10 mouse cellular contexts compared by ENCODE assay signal in genomic region chr11:53635590-53636182, GRCm38 (mm10). TPM values are rescaled to one million over a fixed set of nuclear protein-coding genes. Genes with fewer than 3 reads are reported as not detected.
A peak's percentile ranks its signal among the peaks of the same experiment; 100 is the strongest.
DNase-seq lines count a peak whose midpoint lies in the region; ATAC-seq and TF ChIP-seq lines count a peak whose summit lies in the region.
"Had no signal": no experiment of that assay in that cellular context is flagged by ENCODE, and none has a peak within 500 bp of the region (broad histone marks: within the 10 kb centered on the region; RNA-seq: fewer than 3 reads in every experiment).

No protein-coding gene starts in this region.

- no peaks in the 10 kb centered on the region for H3K9me3 ChIP-seq in forebrain, embryonic 10.5 days
- no peaks in the 10 kb centered on the region for H3K9me3 ChIP-seq in limb, embryonic 10.5 days (replicated peaks)
- no peaks in the 10 kb centered on the region for H3K9me3 ChIP-seq in neural tube, embryonic 15.5 days (replicated peaks)

- H3K27me3 ChIP-seq in forebrain, embryonic 10.5 days (ENCODE audit: poor library complexity, severe bottlenecking) = peaks cover 50% of the 10 kb centered on the region
- H3K27me3 ChIP-seq in limb, embryonic 10.5 days (ENCODE audit: low read depth, poor library complexity, severe bottlenecking) = peaks cover 40% of the 10 kb centered on the region
- H3K27me3 ChIP-seq in neural tube, embryonic 15.5 days (replicated peaks) = peaks cover 25% of the 10 kb centered on the region

- 42% methylated on average over 9 of the region's 9 CpGs for WGBS in forebrain, embryonic 10.5 days
- WGBS in limb, embryonic 10.5 days = 38% methylated on average over 9 of the region's 9 CpGs
- 42% methylated on average over 9 of the region's 9 CpGs for WGBS in neural tube, embryonic 15.5 days

- H3K4me3 ChIP-seq in layer of hippocampus, adult 2 months = peak overlapping the region; percentile 52; the same call in 1 of the 2 replicates
- peak overlapping the region; percentile 56 for H3K4me3 ChIP-seq in forebrain, embryonic 10.5 days
- H3K4me3 ChIP-seq in limb, embryonic 10.5 days = peak overlapping the region; percentile 54
- peak overlapping the region; percentile 37 for H3K4me3 ChIP-seq in neural tube, embryonic 15.5 days (replicated peaks)

- no peaks in the 10 kb centered on the region for H3K36me3 ChIP-seq in forebrain, embryonic 10.5 days (replicated peaks)
- no peaks in the 10 kb centered on the region for H3K36me3 ChIP-seq in limb, embryonic 10.5 days
- H3K36me3 ChIP-seq in neural tube, embryonic 15.5 days = no peaks in the 10 kb centered on the region

- H3K4me1 ChIP-seq in forebrain, embryonic 10.5 days = peaks cover 23% of the 10 kb centered on the region
- H3K4me1 ChIP-seq in limb, embryonic 10.5 days = peaks cover 28% of the 10 kb centered on the region
- H3K4me1 ChIP-seq in neural tube, embryonic 15.5 days = peaks cover 16% of the 10 kb centered on the region

- no peak for DNase-seq in layer of hippocampus, adult 2 months (ENCODE audit: low spot score in 2 of 2)
- no peak for DNase-seq in layer of hippocampus, postnatal 36 days
- DNase-seq in forebrain, embryonic 10.5 days (ENCODE audit: extremely low spot score, low spot score) = no peak
- no peak for DNase-seq in limb, embryonic 10.5 days (ENCODE audit: low spot score)
- DNase-seq in gastrocnemius, postnatal 4 days (ENCODE audit: low spot score in 2 of 2) = no peak
- DNase-seq in cerebellum, postnatal 36 days = no peak

- no peak for TF ChIP-seq CTCF in layer of hippocampus, adult 2 months (conservative IDR thresholded peaks at IDR 0.05)

- 0 out of 2 replicates have a peak overlapping the region, but pooled peaks have one; percentile 57 for H3K27ac ChIP-seq in layer of hippocampus, adult 2 months
- H3K27ac ChIP-seq in forebrain, embryonic 10.5 days = peak overlapping the region; percentile 78
- peak overlapping the region; percentile 81 for H3K27ac ChIP-seq in limb, embryonic 10.5 days
- H3K27ac ChIP-seq in neural tube, embryonic 15.5 days (replicated peaks) = no peak overlapping the region

- peak overlapping the region; percentile 81 for H3K4me2 ChIP-seq in neural tube, embryonic 15.5 days

- ATAC-seq in neural tube, embryonic 15.5 days (ENCODE audit: low FRiP score) = no peak
- ATAC-seq in monocyte, adult 5-6 weeks (replicated peaks; ENCODE audit: insufficient number of reproducible peaks, low FRiP score, low TSS enrichment, poor library complexity, severe bottlenecking) = no peak

- H3K9ac ChIP-seq in neural tube, embryonic 15.5 days (replicated peaks) = peak overlapping the region; percentile 37; the same call in 1 of the 2 replicates

RNA-seq across cellular contexts. Expression of gene Il13, which starts 1.2 kb away (rescaled TPM):
- not detected for total RNA-seq in layer of hippocampus, adult 2 months (2021)
- total RNA-seq in layer of hippocampus, postnatal 36 days (2021) = not detected
- polyA plus RNA-seq in forebrain, embryonic 10.5 days (2016; fragmentation: Nextera tagmentation; extraction: Ambion mirVana) = not detected in 2 replicates
- not detected in 2 replicates for polyA plus RNA-seq in limb, embryonic 10.5 days (2016; fragmentation: Nextera tagmentation; extraction: Ambion mirVana)
- polyA plus RNA-seq in neural tube, embryonic 15.5 days (2015; fragmentation: Nextera tagmentation; extraction: Ambion mirVana) = 0.20 TPM in 1 of 2 replicates, not detected in the other
- 0.29 to 2.5 TPM in 2 of 3 replicates, not detected in the other for total RNA-seq in monocyte, adult 5-6 weeks (2017)
- not detected for total RNA-seq in gastrocnemius, postnatal 4 days (2021)
- total RNA-seq: megakaryocyte progenitor cell, adult 5-6 weeks had no signal

RNA-seq across cellular contexts. Expression of gene Il4, which starts 17.2 kb away (rescaled TPM):
- total RNA-seq in layer of hippocampus, adult 2 months (2021) = not detected
- not detected for total RNA-seq in layer of hippocampus, postnatal 36 days (2021)
- polyA plus RNA-seq in forebrain, embryonic 10.5 days (2016; fragmentation: Nextera tagmentation; extraction: Ambion mirVana) = 0.77 and 0.96 TPM in 2 replicates
- polyA plus RNA-seq in limb, embryonic 10.5 days (2016; fragmentation: Nextera tagmentation; extraction: Ambion mirVana) = 0.40 and 0.58 TPM in 2 replicates
- polyA plus RNA-seq in neural tube, embryonic 15.5 days (2015; fragmentation: Nextera tagmentation; extraction: Ambion mirVana) = 5.0 and 5.4 TPM in 2 replicates
- total RNA-seq in monocyte, adult 5-6 weeks (2017) = 2.8 to 29.9 TPM (median 19.5 TPM) in 3 replicates
- total RNA-seq in gastrocnemius, postnatal 4 days (2021) = under 1 TPM in 1 of 2 experiments, not detected in 1; 0.65 TPM
- total RNA-seq: megakaryocyte progenitor cell, adult 5-6 weeks had no signal
- polyA plus RNA-seq: testis, adult 2 months had no signal
